Mouse (Mus musculus): ENCODE results near the gene 6030408B16Rik. TPM values are rescaled to one million over a fixed set of nuclear protein-coding genes. Genes with fewer than 3 reads are reported as not detected.

Gene 6030408B16Rik
- polyA plus RNA-seq, 1 experiment = not detected

- H3K27ac ChIP-seq (ENCODE audit: insufficient read depth, low read length) = no peak overlapping the region
- H3K36me3 ChIP-seq (ENCODE audit: control insufficient read depth, insufficient read depth, low read length, poor library complexity, severe bottlenecking) = no peaks in the 10 kb centered on the region
- no peaks in the 10 kb centered on the region for H3K27me3 ChIP-seq (ENCODE audit: control insufficient read depth, insufficient read depth, low read length, poor library complexity, severe bottlenecking)
- TF ChIP-seq POLR2A (IDR thresholded peaks at IDR 0.05; ENCODE audit: insufficient read depth, low read length) = no peak
- TF ChIP-seq CTCF (IDR thresholded peaks at IDR 0.05; ENCODE audit: low read depth, low read length) = no peak
- 0 out of 2 replicates have a peak, but pooled peaks have one; percentile 39 for TF ChIP-seq EP300 (IDR thresholded peaks at IDR 0.05; ENCODE audit: insufficient read depth, low read depth, low read length)
- H3K4me3 ChIP-seq (ENCODE audit: low read depth, low read length) = no peak overlapping the region
- H3K9me3 ChIP-seq (replicated peaks; ENCODE audit: control insufficient read depth, insufficient read depth, low read length, poor library complexity, severe bottlenecking) = no peaks in the 10 kb centered on the region
- H3K4me1 ChIP-seq (ENCODE audit: control insufficient read depth, insufficient read depth, low read length) = no peaks in the 10 kb centered on the region
- H3K9ac ChIP-seq (ENCODE audit: low read depth, poor library complexity, severe bottlenecking) = no peak overlapping the region
Observed at GRCm38 (mm10) chr15:101325991-101326534, 33.1 kb downstream of the 6030408B16Rik start.

DNA sequence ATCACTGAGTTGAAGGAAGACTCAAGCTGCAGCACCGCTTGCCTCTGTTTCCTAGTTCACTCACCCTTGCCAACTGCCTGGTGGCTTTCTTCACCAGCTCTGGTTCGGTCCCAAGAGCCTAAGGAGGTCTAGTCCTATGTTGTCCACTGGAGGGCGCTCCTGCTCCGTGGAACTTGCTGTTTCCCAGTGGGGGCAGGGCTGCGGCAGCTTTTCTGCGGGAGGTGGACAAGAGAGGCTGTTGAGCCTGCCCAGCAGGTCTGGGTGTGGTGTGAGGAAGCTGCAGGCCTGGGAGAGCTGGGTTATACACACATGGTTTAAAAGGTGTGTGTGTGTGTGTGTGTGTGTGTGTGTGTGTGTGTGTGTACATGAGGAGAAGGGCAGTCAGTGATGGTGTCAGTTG is 34.3 kb downstream of the 6030408B16Rik start:
- peak; percentile 94 for TF ChIP-seq CTCF (IDR thresholded peaks at IDR 0.05; ENCODE audit: low read depth, low read length)
- TF ChIP-seq POLR2A (IDR thresholded peaks at IDR 0.05; ENCODE audit: insufficient read depth, low read length) = no peak
- TF ChIP-seq EP300 (IDR thresholded peaks at IDR 0.05; ENCODE audit: insufficient read depth, low read depth, low read length) = peak; percentile 91
- H3K4me1 ChIP-seq (ENCODE audit: control insufficient read depth, insufficient read depth, low read length) = no peaks in the 10 kb centered on the region
- no peaks in the 10 kb centered on the region for H3K27me3 ChIP-seq (ENCODE audit: control insufficient read depth, insufficient read depth, low read length, poor library complexity, severe bottlenecking)
- H3K9ac ChIP-seq (ENCODE audit: low read depth, poor library complexity, severe bottlenecking) = no peak overlapping the region
- H3K27ac ChIP-seq (ENCODE audit: insufficient read depth, low read length) = no peak overlapping the region
- H3K9me3 ChIP-seq (replicated peaks; ENCODE audit: control insufficient read depth, insufficient read depth, low read length, poor library complexity, severe bottlenecking) = no peaks in the 10 kb centered on the region
- H3K36me3 ChIP-seq (ENCODE audit: control insufficient read depth, insufficient read depth, low read length, poor library complexity, severe bottlenecking) = no peaks in the 10 kb centered on the region
- H3K4me3 ChIP-seq (ENCODE audit: low read depth, low read length) = no peak overlapping the region

- Histone ChIP-seq H3K36me3 (ENCODE audit: control insufficient read depth, insufficient read depth, low read length, poor library complexity, severe bottlenecking) (no peaks in the 10 kb centered on the region), H3K27me3 (ENCODE audit: control insufficient read depth, insufficient read depth, low read length, poor library complexity, severe bottlenecking) (no peaks in the 10 kb centered on the region), H3K9ac (ENCODE audit: low read depth, poor library complexity, severe bottlenecking) (no peak overlapping the region), H3K4me1 (ENCODE audit: control insufficient read depth, insufficient read depth, low read length) (no peaks in the 10 kb centered on the region), H3K9me3 (replicated peaks; ENCODE audit: control insufficient read depth, insufficient read depth, low read length, poor library complexity, severe bottlenecking) (no peaks in the 10 kb centered on the region), H3K4me3 (ENCODE audit: low read depth, low read length) (no peak overlapping the region), H3K27ac (ENCODE audit: insufficient read depth, low read length) (no peak overlapping the region)
- TF ChIP-seq CTCF (IDR thresholded peaks at IDR 0.05; ENCODE audit: low read depth, low read length) (no peak), EP300 (IDR thresholded peaks at IDR 0.05; ENCODE audit: insufficient read depth, low read depth, low read length) (no peak), POLR2A (IDR thresholded peaks at IDR 0.05; ENCODE audit: insufficient read depth, low read length) (no peak)
Observed at GRCm38 (mm10) chr15:101328876-101329563, 36.0 kb downstream of the 6030408B16Rik start.

GRCm38 (mm10) chr15:101329564-101329892 is 36.5 kb downstream of the 6030408B16Rik start:
- Histone ChIP-seq H3K27me3 (ENCODE audit: control insufficient read depth, insufficient read depth, low read length, poor library complexity, severe bottlenecking) (no peaks in the 10 kb centered on the region), H3K9ac (ENCODE audit: low read depth, poor library complexity, severe bottlenecking) (no peak overlapping the region), H3K4me1 (ENCODE audit: control insufficient read depth, insufficient read depth, low read length) (no peaks in the 10 kb centered on the region), H3K4me3 (ENCODE audit: low read depth, low read length) (no peak overlapping the region), H3K9me3 (replicated peaks; ENCODE audit: control insufficient read depth, insufficient read depth, low read length, poor library complexity, severe bottlenecking) (no peaks in the 10 kb centered on the region), H3K36me3 (ENCODE audit: control insufficient read depth, insufficient read depth, low read length, poor library complexity, severe bottlenecking) (no peaks in the 10 kb centered on the region), H3K27ac (ENCODE audit: insufficient read depth, low read length) (no peak overlapping the region)
- TF ChIP-seq EP300 (IDR thresholded peaks at IDR 0.05; ENCODE audit: insufficient read depth, low read depth, low read length) (no peak), POLR2A (IDR thresholded peaks at IDR 0.05; ENCODE audit: insufficient read depth, low read length) (no peak), CTCF (IDR thresholded peaks at IDR 0.05; ENCODE audit: low read depth, low read length) (no peak)

- H3K36me3 ChIP-seq (ENCODE audit: control insufficient read depth, insufficient read depth, low read length, poor library complexity, severe bottlenecking) = no peaks in the 10 kb centered on the region
- H3K9ac ChIP-seq (ENCODE audit: low read depth, poor library complexity, severe bottlenecking) = no peak overlapping the region
- no peaks in the 10 kb centered on the region for H3K9me3 ChIP-seq (replicated peaks; ENCODE audit: control insufficient read depth, insufficient read depth, low read length, poor library complexity, severe bottlenecking)
- H3K4me1 ChIP-seq (ENCODE audit: control insufficient read depth, insufficient read depth, low read length) = no peaks in the 10 kb centered on the region
- TF ChIP-seq EP300 (IDR thresholded peaks at IDR 0.05; ENCODE audit: insufficient read depth, low read depth, low read length) (no peak), CTCF (IDR thresholded peaks at IDR 0.05; ENCODE audit: low read depth, low read length) (no peak), POLR2A (IDR thresholded peaks at IDR 0.05; ENCODE audit: insufficient read depth, low read length) (no peak)
- no peaks in the 10 kb centered on the region for H3K27me3 ChIP-seq (ENCODE audit: control insufficient read depth, insufficient read depth, low read length, poor library complexity, severe bottlenecking)
- no peak overlapping the region for H3K27ac ChIP-seq (ENCODE audit: insufficient read depth, low read length)
- H3K4me3 ChIP-seq (ENCODE audit: low read depth, low read length) = no peak overlapping the region
Observed at GRCm38 (mm10) chr15:101331090-101331489, 38.1 kb downstream of the 6030408B16Rik start.

- H3K27ac ChIP-seq (ENCODE audit: insufficient read depth, low read length) = no peak overlapping the region
- no peak overlapping the region for H3K4me3 ChIP-seq (ENCODE audit: low read depth, low read length)
- TF ChIP-seq CTCF (IDR thresholded peaks at IDR 0.05; ENCODE audit: low read depth, low read length) (no peak), EP300 (IDR thresholded peaks at IDR 0.05; ENCODE audit: insufficient read depth, low read depth, low read length) (no peak), POLR2A (IDR thresholded peaks at IDR 0.05; ENCODE audit: insufficient read depth, low read length) (no peak)
- no peaks in the 10 kb centered on the region for H3K4me1 ChIP-seq (ENCODE audit: control insufficient read depth, insufficient read depth, low read length)
- no peaks in the 10 kb centered on the region for H3K36me3 ChIP-seq (ENCODE audit: control insufficient read depth, insufficient read depth, low read length, poor library complexity, severe bottlenecking)
- H3K9me3 ChIP-seq (replicated peaks; ENCODE audit: control insufficient read depth, insufficient read depth, low read length, poor library complexity, severe bottlenecking) = no peaks in the 10 kb centered on the region
- no peak overlapping the region for H3K9ac ChIP-seq (ENCODE audit: low read depth, poor library complexity, severe bottlenecking)
- H3K27me3 ChIP-seq (ENCODE audit: control insufficient read depth, insufficient read depth, low read length, poor library complexity, severe bottlenecking) = no peaks in the 10 kb centered on the region
Observed at GRCm38 (mm10) chr15:101332370-101332769, 39.4 kb downstream of the 6030408B16Rik start.
